Mouse (Mus musculus): Measurements from ENCODE around the gene Gm26741.

- TF ChIP-seq GATA1 (IDR thresholded peaks at IDR 0.05; ENCODE audit: low read length) (no peak), TAL1 (IDR thresholded peaks at IDR 0.05; ENCODE audit: low read length) (no peak)
These were observed 27.6 kb upstream of the Gm26741 start for GRCm38 (mm10) chr10:52331007-52331406.

All from erythroblast, embryonic 14.5 days (primary cell).